Mouse (Mus musculus) thymus, adult 2 months (tissue): ENCODE measurements around the gene Safb.
"Not testable (repeated sequence)": the region's sequence is repeated elsewhere in the genome, so short reads cannot be mapped to it uniquely, and the experiment has no call there.

ENCODE experiments used
- CTCF ChIP-seq: fragments of 200-500 bp; IDR thresholded peaks from 2 replicates; pipeline ENCODE4 v1.5.1; 2012; ENCODE audit warnings: mild to moderate bottlenecking, control low read depth, low read length, moderate library complexity, borderline replicate concordance; ENCODE audit not compliant: control insufficient read depth, poor library complexity, insufficient read depth; ENCODE audit errors: extremely low read depth
- POLR2A ChIP-seq: fragments of 200-500 bp; IDR thresholded peaks from 2 replicates; pipeline ENCODE4 v1.6.1; 2012; ENCODE audit warnings: mild to moderate bottlenecking, low read length, control low read depth, moderate library complexity; ENCODE audit not compliant: control insufficient read depth, poor library complexity, insufficient read depth; ENCODE audit errors: extremely low read depth

- TF ChIP-seq CTCF, POLR2A: not testable (repeated sequence)
These were observed 29.3 kb downstream of the Safb start for GRCm38 (mm10) chr17:56613893-56614292.
